Mouse (Mus musculus) kidney, adult 2 months (tissue): ENCODE measurements around the gene Disp1.

ENCODE experiments used
- CTCF ChIP-seq: fragments of 200-500 bp; conservative IDR thresholded peaks from 2 replicates; pipeline ENCODE4 v1.5.1; 2011; ENCODE audit warnings: low read depth, mild to moderate bottlenecking, control low read depth, low read length, moderate library complexity, mixed read lengths; ENCODE audit not compliant: insufficient read depth, insufficient read length
- POLR2A ChIP-seq: fragments of 200-500 bp; IDR thresholded peaks from one replicate; pipeline ENCODE4 v1.6.1; 2011; ENCODE audit warnings: low read depth, low read length, control low read depth

GRCm38 (mm10) chr1:183047913-183048523 lies 173.3 kb downstream of the Disp1 start:
- TF ChIP-seq POLR2A (no peak), CTCF (no peak)
